Mouse (Mus musculus) left cerebral cortex, adult 9 months (tissue): ENCODE results near the gene Dlgap4.

ENCODE experiments used
- DNase-seq, 2 experiments: peaks; one replicate each; pipeline ENCODE4 v3.0.0; 2022; ENCODE audit warnings: low spot score in 2 of 2

The Dlgap4 gene

DNA sequence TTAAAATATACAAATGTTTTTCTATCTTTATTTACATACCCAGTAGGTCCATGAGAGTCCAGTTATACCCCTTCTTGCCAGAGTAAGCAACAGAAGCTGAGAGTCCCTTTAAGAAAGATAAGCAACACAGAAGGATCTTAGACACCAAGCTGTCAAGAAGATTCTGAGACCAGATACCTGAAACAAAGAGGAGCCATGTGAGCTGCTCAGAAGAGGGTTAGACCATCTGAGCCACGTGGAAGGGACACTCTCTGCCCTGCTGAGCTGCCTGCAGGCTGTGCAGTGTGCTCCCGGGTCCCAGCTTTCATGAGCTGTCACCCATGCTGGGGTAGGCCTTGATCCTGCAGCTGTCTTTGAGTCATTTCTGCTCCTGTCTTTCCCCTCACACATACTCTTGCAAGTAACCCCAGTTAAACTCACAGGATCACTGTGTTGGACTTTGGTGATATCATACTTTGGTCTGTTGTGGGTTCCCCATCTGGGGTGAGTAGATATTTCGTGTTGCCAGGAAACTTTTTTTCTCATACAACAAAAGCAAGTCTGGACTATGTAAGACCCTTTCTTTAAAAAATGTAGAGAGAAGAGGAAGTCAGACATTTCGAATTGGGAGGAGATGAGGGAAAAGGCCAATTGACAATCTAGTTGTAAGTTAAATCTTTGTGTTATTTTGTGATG is 190.3 kb downstream of the Dlgap4 start:
- no peak for DNase-seq

DNA sequence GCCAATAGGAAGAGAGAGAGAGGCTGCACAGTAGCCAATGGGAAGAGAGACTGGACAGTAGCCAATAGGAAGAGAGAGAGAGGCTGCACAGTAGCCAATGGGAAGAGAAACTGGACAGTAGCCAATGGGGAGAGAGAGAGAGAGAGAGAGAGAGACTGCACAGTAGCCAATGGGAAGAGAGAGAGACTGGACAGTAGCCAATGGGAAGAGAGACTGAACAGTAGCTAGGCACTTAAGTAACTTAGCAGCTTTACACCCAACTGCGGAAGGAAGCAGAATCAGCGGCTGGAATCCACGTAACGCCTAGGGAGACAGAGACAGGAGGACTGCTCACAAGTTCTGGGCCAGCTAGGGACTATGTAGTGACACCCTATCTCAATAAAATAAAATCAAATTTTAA is 191.1 kb downstream of the Dlgap4 start:
- DNase-seq = no peak

DNA sequence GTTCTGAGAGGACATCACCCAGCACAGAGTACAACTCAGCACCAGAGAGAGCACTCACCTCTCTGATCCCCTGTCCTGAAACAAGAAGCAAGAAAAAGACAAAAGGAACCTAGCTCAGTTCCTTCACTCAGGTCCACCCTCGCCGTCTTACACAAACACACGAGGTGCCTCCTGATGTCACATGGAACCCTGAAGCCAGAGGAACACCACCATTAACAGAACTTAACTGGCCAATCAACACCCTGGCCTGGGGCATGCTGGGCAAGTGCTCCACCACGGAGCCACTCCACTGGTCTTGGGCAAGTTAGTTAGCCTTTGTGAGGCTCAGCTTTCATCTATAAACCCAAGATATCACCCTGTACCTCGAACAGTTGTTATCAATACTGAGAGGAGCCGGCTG is 193.4 kb downstream of the Dlgap4 start:
- DNase-seq = no peak

DNA sequence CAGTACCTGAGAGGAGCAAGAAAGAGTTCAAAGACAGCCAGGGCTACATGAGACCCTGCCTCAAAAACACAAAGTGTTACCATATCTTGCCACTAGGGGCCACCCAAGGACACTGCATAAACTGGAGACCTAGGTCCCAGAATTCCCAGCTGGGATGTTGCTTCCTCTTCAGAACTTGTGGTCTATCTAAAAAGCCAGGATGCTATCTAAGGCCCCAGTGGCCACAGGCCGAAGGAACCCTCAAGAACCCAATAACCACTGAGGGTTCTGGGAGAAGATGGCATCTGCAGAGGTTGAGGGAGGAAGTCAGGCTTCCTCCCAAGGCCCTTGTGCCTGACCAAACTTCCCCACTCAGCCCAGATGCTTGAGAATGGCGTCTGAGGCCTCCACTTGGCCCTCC is 196.1 kb downstream of the Dlgap4 start:
- peak; percentile 7 to 69 for DNase-seq

DNA sequence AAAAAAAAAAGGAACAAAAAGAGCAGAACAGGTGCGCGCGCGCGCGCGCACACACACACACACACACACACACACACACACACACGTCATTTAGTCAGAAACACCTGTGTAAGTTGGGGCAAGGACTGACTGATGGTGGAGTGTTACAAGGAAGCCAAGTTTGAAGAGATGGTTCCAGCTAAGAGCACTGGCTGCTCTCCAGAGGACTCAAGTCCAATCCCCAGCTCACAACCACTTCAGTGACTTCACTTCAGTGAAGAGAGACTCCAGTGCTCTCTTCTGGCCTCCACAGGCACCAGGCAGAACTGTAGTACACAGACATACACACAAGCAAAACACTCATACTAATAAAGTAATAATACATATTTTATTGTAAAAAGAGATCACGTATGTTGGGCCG is 197.2 kb downstream of the Dlgap4 start:
- no peak for DNase-seq

DNA sequence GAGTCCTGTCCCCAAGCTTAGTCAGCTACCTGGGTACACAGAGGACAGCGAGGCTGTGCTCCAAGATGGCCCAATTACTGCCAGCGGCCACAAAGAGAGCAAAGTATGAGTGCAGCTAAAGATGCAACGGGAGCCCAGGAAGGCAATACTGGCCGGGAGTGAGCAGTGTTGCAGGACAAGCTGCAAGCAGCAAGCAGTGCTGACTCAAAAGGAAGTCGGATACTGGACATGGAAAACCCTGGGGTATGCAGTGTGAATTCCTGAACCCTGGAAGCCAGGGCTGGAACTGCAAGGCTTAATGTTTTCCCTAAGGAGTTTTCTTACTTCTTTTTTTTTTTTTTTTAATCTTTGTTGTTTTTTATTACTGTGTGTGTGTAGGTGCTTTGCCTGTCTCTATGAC is 198.1 kb downstream of the Dlgap4 start:
- no peak for DNase-seq
